Mouse (Mus musculus) limb, embryonic 12.5 days (tissue): ENCODE data around the gene Pde3b. TPM values are rescaled to one million over a fixed set of nuclear protein-coding genes. Genes with fewer than 3 reads are reported as not detected.
"Not testable (repeated sequence)": the region's sequence is repeated elsewhere in the genome, so short reads cannot be mapped to it uniquely, and the experiment has no call there.

Source experiments
- ATAC-seq: fragments of 200-750 bp; cut with Nextera tagmentation; 2 replicates; pipeline ENCODE4 v1.8.0; 2017; ENCODE audit warnings: low read depth, moderate TSS enrichment; ENCODE audit not compliant: insufficient number of reproducible peaks, insufficient read depth, low FRiP score, low TSS enrichment
- H3K27ac ChIP-seq: fragments of 300-500 bp; sonication (generic); 2 replicates; pipeline ENCODE4 v1.5.1; 2016; ENCODE audit warnings: mild to moderate bottlenecking, moderate library complexity
- H3K27me3 ChIP-seq: fragments of 300-500 bp; sonication (generic); 2 replicates; pipeline ENCODE4 v1.6.1; 2016; ENCODE audit warnings: mild to moderate bottlenecking, moderate library complexity
- H3K36me3 ChIP-seq: fragments of 300-500 bp; sonication (generic); 2 replicates; pipeline ENCODE4 v1.6.1; 2016; ENCODE audit warnings: mild to moderate bottlenecking, moderate library complexity
- H3K4me1 ChIP-seq: fragments of 300-500 bp; sonication (generic); replicated peaks from 2 replicates; pipeline ENCODE4 v1.6.1; 2016
- H3K4me2 ChIP-seq: fragments of 300-500 bp; sonication (generic); 2 replicates; pipeline ENCODE4 v1.6.1; 2016; ENCODE audit warnings: mild to moderate bottlenecking, moderate library complexity
- H3K4me3 ChIP-seq: fragments of 300-500 bp; sonication (generic); replicated peaks from 2 replicates; pipeline ENCODE4 v1.5.1; 2016; ENCODE audit warnings: mild to moderate bottlenecking
- H3K9ac ChIP-seq: fragments of 300-500 bp; sonication (generic); replicated peaks from 2 replicates; pipeline ENCODE4 v1.6.1; 2016; ENCODE audit warnings: mild to moderate bottlenecking, moderate library complexity
- H3K9me3 ChIP-seq: fragments of 300-500 bp; sonication (generic); 2 replicates; pipeline ENCODE4 v1.6.1; 2016; ENCODE audit warnings: mild to moderate bottlenecking, moderate library complexity
- WGBS: fragments of 180-500 bp; shearing (Covaris S2); methylation state at CpG from one replicate; pipeline ENCODE4 v1.1.7; 2016; 5-methylcytosine and 5-hydroxymethylcytosine counted together
- polyA plus RNA-seq: library from polyadenylated mRNA; unstranded; fragments of >200 nt; fragmentation: Nextera tagmentation; extraction: Ambion mirVana; gene quantifications from 2 replicates; pipeline ENCODE4 v1.2.1, GENCODE M21; 2016

The Pde3b gene
- 8.9 and 9.0 TPM in 2 replicates for polyA plus RNA-seq

GRCm38 (mm10) chr7:114414421-114415335, at the start of gene Pde3b:
Pde3b (plus strand) TSS chr7:114415281.
- Histone ChIP-seq H3K4me2 (peak within 1 kb of the TSS; percentile 89), H3K27me3 (no peaks in the 10 kb centered on the region), H3K4me1 (peaks cover 18% of the 10 kb centered on the region), H3K4me3 (peak within 1 kb of the TSS; percentile 91), H3K27ac (peak within 1 kb of the TSS; percentile 91), H3K36me3 (no peaks in the 10 kb centered on the region), H3K9me3 (no peaks in the 10 kb centered on the region), H3K9ac (peak within 1 kb of the TSS; percentile 91)
- 2% methylated on average over 56 of the region's 70 CpGs for WGBS
- ATAC-seq: peak; percentile 73

DNA sequence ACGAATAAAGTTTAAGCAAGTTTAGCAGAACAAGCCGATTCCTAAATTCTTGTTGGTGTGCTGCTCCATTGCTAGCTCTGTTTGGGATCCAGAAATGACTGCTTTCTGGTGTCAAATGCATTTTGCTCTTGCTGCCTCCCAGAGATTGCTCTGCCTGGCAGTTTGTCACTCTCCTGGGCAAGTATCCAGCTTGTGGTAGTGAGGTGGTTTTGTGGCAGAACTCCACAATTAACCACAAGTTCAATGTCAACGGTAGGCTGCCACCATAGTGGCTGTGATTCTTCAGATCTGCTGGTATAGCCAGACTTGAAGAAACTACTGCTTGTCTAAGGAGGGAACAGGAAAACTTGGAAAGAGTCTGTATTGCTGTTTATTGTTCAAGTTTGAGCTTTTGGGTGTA, 13.0 kb upstream of the Pde3b start:
- no peak overlapping the region for H3K4me3 ChIP-seq
- H3K36me3 ChIP-seq: no peaks in the 10 kb centered on the region
- ATAC-seq: no peak
- 93% methylated on average over 3 of the region's 3 CpGs for WGBS
- H3K9me3 ChIP-seq: no peaks in the 10 kb centered on the region
- no peak overlapping the region for H3K27ac ChIP-seq
- H3K9ac ChIP-seq: no peak overlapping the region
- no peaks in the 10 kb centered on the region for H3K4me1 ChIP-seq
- no peaks in the 10 kb centered on the region for H3K27me3 ChIP-seq
- H3K4me2 ChIP-seq: no peak overlapping the region

GRCm38 (mm10) chr7:114415336-114416020, 397 bp downstream of the Pde3b start:
- Histone ChIP-seq H3K27ac (peak overlapping the region; percentile 91), H3K9ac (peak overlapping the region; percentile 91), H3K36me3 (no peaks in the 10 kb centered on the region), H3K27me3 (no peaks in the 10 kb centered on the region), H3K9me3 (no peaks in the 10 kb centered on the region), H3K4me3 (peak overlapping the region; percentile 91), H3K4me1 (peaks cover 18% of the 10 kb centered on the region), H3K4me2 (peak overlapping the region; percentile 89)
- under 1% methylated on average over 102 of the region's 103 CpGs for WGBS
- ATAC-seq: peak; percentile 67

DNA sequence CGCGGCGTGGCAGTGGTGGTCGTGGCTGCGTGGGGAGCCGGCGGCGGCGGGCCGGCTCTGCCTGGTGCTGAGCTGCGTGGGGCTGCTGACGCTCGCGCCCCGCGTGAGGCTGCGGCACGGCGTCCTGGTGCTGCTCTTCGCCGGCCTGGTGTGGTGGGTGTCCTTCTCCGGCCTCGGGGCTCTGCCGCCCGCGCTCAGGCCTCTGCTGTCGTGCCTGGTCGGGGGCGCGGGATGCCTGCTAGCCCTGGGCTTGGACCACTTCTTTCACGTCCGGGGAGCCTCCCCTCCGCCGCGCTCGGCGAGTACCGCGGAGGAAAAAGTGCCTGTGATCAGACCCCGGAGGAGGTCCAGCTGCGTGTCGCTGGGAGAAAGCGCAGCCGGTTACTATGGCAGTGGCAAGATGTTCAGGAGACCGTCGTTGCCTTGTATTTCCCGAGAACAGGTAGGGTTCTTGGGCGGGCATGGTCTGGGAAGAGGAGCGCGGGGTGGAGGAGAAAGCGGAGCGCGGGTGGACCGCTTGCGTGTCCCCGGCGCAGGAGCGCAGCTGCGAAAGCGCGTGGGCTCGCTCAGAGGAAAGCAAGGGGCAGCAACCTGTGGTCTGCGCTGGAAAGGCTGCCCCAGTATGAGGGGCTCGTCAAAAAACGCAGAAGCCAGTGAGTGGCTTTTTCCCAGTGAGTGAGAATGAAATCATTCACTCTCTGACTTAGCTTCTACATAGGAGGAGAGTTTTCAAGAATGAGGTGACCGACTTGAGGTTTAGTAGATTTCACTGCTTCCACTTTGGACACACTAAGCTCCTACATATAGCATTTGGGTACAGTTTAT, 1.2 kb downstream of the Pde3b start:
- H3K27ac ChIP-seq: peak overlapping the region; percentile 91
- H3K36me3 ChIP-seq: no peaks in the 10 kb centered on the region
- peak overlapping the region; percentile 91 for H3K9ac ChIP-seq
- peak overlapping the region; percentile 91 for H3K4me3 ChIP-seq
- no peaks in the 10 kb centered on the region for H3K27me3 ChIP-seq
- no peaks in the 10 kb centered on the region for H3K9me3 ChIP-seq
- H3K4me2 ChIP-seq: peak overlapping the region; percentile 89
- H3K4me1 ChIP-seq: peaks cover 18% of the 10 kb centered on the region
- under 1% methylated on average over 66 of the region's 66 CpGs for WGBS
- ATAC-seq: peak; percentile 45

DNA sequence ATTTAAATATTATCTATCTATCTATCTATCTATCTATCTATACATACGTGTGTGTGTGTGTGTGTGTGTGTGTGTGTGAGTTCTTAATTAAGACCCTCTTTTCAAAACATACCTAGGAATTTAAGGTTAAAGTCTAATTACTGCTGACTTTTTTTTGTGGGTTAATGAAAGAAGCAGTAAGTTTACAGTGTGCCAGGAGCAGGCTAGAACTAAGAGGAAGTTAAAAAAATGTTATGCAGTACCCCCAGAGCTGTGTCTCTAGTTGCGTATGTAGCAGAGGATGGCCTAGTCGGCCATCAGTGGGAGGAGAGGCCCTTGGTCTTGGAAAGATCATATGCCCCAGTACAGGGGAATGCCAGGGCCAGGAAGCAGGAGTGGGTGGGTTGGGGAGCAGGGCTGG, 4.2 kb downstream of the Pde3b start:
- H3K4me1 ChIP-seq: peaks cover 17% of the 10 kb centered on the region
- not testable (repeated sequence) for ATAC-seq
- 73% methylated on average over 3 of the region's 3 CpGs for WGBS

DNA sequence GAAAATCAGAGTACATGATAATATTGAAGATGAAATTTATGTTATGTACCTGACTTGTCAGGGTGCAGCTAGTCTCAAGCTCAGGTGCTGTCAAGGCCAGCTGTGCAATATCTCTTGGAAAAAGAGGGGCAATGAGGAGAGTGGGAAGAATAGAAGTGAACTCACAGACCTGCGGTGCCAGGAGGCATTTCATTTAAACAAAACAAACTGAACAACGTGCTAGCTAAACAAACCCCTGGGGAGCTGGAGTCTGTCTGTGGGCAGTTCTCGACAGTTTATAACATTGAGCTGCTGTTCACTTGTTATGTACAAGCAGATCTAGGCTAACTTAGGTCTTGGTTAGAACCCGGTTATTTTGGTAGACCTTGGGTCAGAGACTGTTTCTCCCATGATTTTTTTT, 5.8 kb downstream of the Pde3b start:
- Histone ChIP-seq H3K9ac (no peak overlapping the region), H3K27ac (no peak overlapping the region), H3K4me2 (no peak overlapping the region), H3K36me3 (no peaks in the 10 kb centered on the region), H3K4me3 (no peak overlapping the region), H3K9me3 (no peaks in the 10 kb centered on the region), H3K27me3 (no peaks in the 10 kb centered on the region), H3K4me1 (peaks cover 13% of the 10 kb centered on the region)
- WGBS: 40% methylated on average over 4 of the region's 4 CpGs
- ATAC-seq: no peak

More for the DNA sequence above, 4.2 kb downstream of the Pde3b start:
- H3K36me3 ChIP-seq, H3K9me3 ChIP-seq, H3K27me3 ChIP-seq, H3K4me2 ChIP-seq, H3K9ac ChIP-seq, H3K27ac ChIP-seq, H3K4me3 ChIP-seq: not testable (repeated sequence)

DNA sequence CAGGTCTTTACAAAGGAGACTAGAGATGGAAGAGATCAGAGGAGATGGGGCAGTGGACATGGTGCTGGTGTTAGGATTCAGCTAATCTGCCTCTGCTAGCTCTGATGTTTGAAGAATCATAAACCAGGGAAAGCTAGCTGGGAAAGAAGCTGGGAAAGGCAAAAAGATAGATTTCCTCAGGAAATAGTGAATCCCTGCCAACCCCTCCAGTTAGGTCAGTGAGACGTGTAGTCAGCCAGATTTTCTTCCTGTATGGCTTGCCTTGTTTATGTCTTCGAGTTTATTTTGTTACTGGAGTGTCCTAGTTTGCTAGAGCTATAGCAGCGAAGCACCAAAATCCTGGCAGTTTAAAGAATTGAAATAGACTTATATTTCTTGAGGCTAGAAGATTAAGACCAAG, 7.1 kb downstream of the Pde3b start:
- Histone ChIP-seq H3K36me3 (no peaks in the 10 kb centered on the region), H3K4me3 (no peak overlapping the region), H3K4me2 (no peak overlapping the region), H3K9me3 (no peaks in the 10 kb centered on the region), H3K9ac (no peak overlapping the region), H3K27ac (no peak overlapping the region), H3K4me1 (peaks cover 6% of the 10 kb centered on the region), H3K27me3 (no peaks in the 10 kb centered on the region)
- 85% methylated on average over 3 of the region's 3 CpGs for WGBS
- ATAC-seq: no peak

DNA sequence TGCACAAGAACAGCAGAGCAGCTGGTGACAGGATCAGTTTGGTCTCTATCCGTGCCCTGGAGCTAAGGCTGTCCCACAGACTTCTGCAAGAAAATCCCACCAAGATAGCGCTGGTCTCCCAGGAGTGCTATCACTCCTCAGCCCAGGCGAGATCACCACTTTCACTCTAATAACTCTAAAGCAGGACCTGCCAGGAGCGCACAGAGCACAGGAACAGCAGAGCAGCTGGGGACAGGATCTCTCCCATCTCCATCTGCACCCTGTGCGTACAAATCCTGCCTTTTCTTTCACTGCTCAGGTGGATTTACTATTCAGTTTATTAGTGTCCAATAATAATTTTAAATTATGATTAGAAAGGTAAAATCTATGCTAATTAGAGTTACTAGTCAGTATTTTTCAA, 14.7 kb downstream of the Pde3b start:
- Histone ChIP-seq H3K9me3 (no peaks in the 10 kb centered on the region), H3K9ac (no peak overlapping the region), H3K4me3 (no peak overlapping the region), H3K36me3 (no peaks in the 10 kb centered on the region; the same call in 1 of the 2 replicates), H3K4me2 (no peak overlapping the region), H3K27ac (no peak overlapping the region), H3K4me1 (no peaks in the 10 kb centered on the region), H3K27me3 (no peaks in the 10 kb centered on the region)
- ATAC-seq: no peak
- WGBS: 88% methylated on average over 5 of the region's 5 CpGs

- ATAC-seq: no peak
- no peak overlapping the region for H3K9ac ChIP-seq
- no peak overlapping the region for H3K4me3 ChIP-seq
- H3K4me2 ChIP-seq: no peak overlapping the region
- H3K36me3 ChIP-seq: no peaks in the 10 kb centered on the region; the same call in 1 of the 2 replicates
- no peaks in the 10 kb centered on the region for H3K4me1 ChIP-seq
- H3K9me3 ChIP-seq: no peaks in the 10 kb centered on the region
- no peak overlapping the region for H3K27ac ChIP-seq
- no peaks in the 10 kb centered on the region for H3K27me3 ChIP-seq
- WGBS: 77% methylated on average over 4 of the region's 4 CpGs
These were observed 16.9 kb downstream of the Pde3b start for GRCm38 (mm10) chr7:114431966-114432365.

- no peak for ATAC-seq
- Histone ChIP-seq H3K4me2 (no peak overlapping the region), H3K4me3 (no peak overlapping the region), H3K9ac (no peak overlapping the region), H3K9me3 (no peaks in the 10 kb centered on the region), H3K27me3 (no peaks in the 10 kb centered on the region), H3K36me3 (no peaks in the 10 kb centered on the region), H3K4me1 (no peaks in the 10 kb centered on the region), H3K27ac (no peak overlapping the region)
- WGBS: 88% methylated on average over 1 of the region's 1 CpGs
These were observed 24.6 kb downstream of the Pde3b start for GRCm38 (mm10) chr7:114439726-114440125.

DNA sequence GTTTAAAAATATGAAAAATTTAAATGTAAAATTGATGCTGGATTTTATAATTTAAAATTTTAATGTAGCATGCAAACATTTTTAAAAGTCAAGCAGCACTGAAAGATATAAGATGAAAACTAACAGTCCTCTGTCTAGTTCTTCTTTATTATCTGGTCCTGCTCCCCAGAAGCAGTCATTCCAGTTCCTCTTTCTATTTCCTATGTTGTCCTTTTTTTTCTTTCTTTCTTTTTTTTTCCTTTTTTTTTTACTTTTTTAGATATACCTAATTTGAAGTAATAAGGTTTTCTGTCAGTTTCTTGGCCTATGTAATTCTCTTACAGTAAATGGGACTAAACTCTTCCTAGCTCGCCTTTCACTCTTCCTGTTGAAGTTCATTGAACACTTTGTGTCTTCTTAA, 25.4 kb downstream of the Pde3b start:
- 95% methylated on average over 1 of the region's 1 CpGs for WGBS
- no peaks in the 10 kb centered on the region for H3K4me1 ChIP-seq
- no peak overlapping the region for H3K4me2 ChIP-seq
- no peaks in the 10 kb centered on the region for H3K36me3 ChIP-seq
- no peaks in the 10 kb centered on the region for H3K27me3 ChIP-seq
- no peaks in the 10 kb centered on the region for H3K9me3 ChIP-seq
- H3K4me3 ChIP-seq: no peak overlapping the region
- H3K27ac ChIP-seq: no peak overlapping the region
- H3K9ac ChIP-seq: no peak overlapping the region
- no peak for ATAC-seq
